In the genomic region with DNA sequence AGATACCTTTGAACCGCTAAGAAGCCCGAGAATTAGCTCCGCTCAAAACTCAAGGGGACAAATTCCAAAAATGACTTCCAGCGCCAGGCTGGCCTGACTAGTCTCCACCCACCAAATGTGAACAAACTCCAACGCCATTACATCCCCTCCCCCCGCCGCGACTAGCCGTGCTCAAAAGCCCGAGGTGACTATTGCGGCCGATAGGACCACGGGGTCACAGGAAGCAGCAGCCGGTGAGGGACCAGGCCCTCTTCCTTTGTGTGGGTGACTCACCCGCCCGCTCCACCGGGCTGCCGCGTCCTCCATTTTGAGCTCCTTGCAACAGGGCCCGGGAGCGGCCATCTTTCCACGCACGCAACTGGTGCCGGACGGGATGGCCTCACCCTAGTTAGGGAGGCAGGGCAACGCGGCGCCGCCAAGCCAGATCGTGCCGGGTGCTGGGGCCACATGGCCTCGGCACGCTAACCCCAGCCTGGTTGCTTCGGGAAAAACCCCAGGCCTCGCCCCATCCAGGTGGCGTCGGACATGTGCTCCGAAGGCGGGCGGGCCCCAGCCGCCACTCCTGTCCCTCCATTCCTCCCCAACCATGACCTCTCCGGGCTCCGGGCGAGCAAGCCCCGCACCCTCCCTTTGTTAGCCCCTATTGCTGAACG, we compare ENCODE assay signal across 8 mouse cellular contexts. TPM values are rescaled to one million over a fixed set of nuclear protein-coding genes. Genes with fewer than 3 reads are reported as not detected.
DNase-seq lines count a peak whose midpoint lies in the region; ATAC-seq lines count a peak whose summit lies in the region.

No protein-coding gene starts in this region.

- peak overlapping the region; percentile 88 for H3K4me3 ChIP-seq in hindbrain, embryonic 15.5 days

- ATAC-seq in hindbrain, embryonic 15.5 days (ENCODE audit: low FRiP score, low read depth): peak; percentile 25
- peak; percentile 70 for ATAC-seq in megakaryocyte, adult 5-6 weeks (ENCODE audit: poor library complexity, severe bottlenecking)

- peak overlapping the region; percentile 100 for H3K9ac ChIP-seq in hindbrain, embryonic 15.5 days

- H3K4me1 ChIP-seq in hindbrain, embryonic 15.5 days (replicated peaks): peaks cover 39% of the 10 kb centered on the region

- H3K27ac ChIP-seq in hindbrain, embryonic 15.5 days (replicated peaks): peak overlapping the region; percentile 96

- DNase-seq in NIH3T3 (ENCODE audit: low read depth): peak; percentile 86
- peak; percentile 83 to 85 for DNase-seq in cerebellum, postnatal 14 days
- peak; percentile 51 to 58 for DNase-seq in frontal cortex, postnatal 36 days (ENCODE audit: low spot score in 2 of 2)
- DNase-seq in left cerebral cortex, adult 8-10 months (ENCODE audit: low spot score in 2 of 2): peak; percentile 59 to 76
- DNase-seq in right cerebral cortex, adult 18-20 months: peak; percentile 79
- peak; percentile 72 for DNase-seq in urinary bladder, adult 2 months (ENCODE audit: low spot score)

- under 1% methylated on average over 46 of the region's 46 CpGs for WGBS in hindbrain, embryonic 15.5 days

- H3K27me3 ChIP-seq in hindbrain, embryonic 15.5 days: no peaks in the 10 kb centered on the region

- peak overlapping the region; percentile 80 for H3K4me2 ChIP-seq in hindbrain, embryonic 15.5 days

- no peaks in the 10 kb centered on the region for H3K9me3 ChIP-seq in hindbrain, embryonic 15.5 days

- peaks cover 33% of the 10 kb centered on the region for H3K36me3 ChIP-seq in hindbrain, embryonic 15.5 days

RNA-seq across cellular contexts. Expression of a gene that starts 8.1 kb away (rescaled TPM):
- polyA plus RNA-seq in hindbrain, embryonic 15.5 days (2015; fragmentation: Nextera tagmentation; extraction: Ambion mirVana): 2,946 and 3,077 TPM in 2 replicates
- total RNA-seq in left cerebral cortex, adult 8-10 months (2022): 1,000 to 10,000 TPM; 2,343 to 2,844 (median 2,594) TPM
- 11,658 and 12,645 TPM in 2 replicates for total RNA-seq in megakaryocyte, adult 5-6 weeks (2015)
- 9,740 and 9,937 TPM in 2 replicates for total RNA-seq in megakaryocyte, adult 5-6 weeks (2017)
- polyA plus RNA-seq in urinary bladder, adult 2 months (2012; rRNA removed): 7,337 and 9,833 TPM in 2 replicates

RNA-seq across cellular contexts. Expression of a gene that starts 32.2 kb away (rescaled TPM):
- polyA plus RNA-seq in hindbrain, embryonic 15.5 days (2015; fragmentation: Nextera tagmentation; extraction: Ambion mirVana): 1.9 and 2.9 TPM in 2 replicates
- total RNA-seq in left cerebral cortex, adult 8-10 months (2022): under 1 TPM; 0.40 to 0.54 (median 0.47) TPM
- not detected in 2 replicates for total RNA-seq in megakaryocyte, adult 5-6 weeks (2015)
- total RNA-seq in megakaryocyte, adult 5-6 weeks (2017): not detected in 2 replicates
- 0.15 TPM in 1 of 2 replicates, not detected in the other for polyA plus RNA-seq in urinary bladder, adult 2 months (2012; rRNA removed)

RNA-seq across cellular contexts. Expression of a gene that starts 32.8 kb away (rescaled TPM):
- 28.6 and 30.5 TPM in 2 replicates for polyA plus RNA-seq in hindbrain, embryonic 15.5 days (2015; fragmentation: Nextera tagmentation; extraction: Ambion mirVana)
- 10 to 100 TPM; 22.9 to 29.3 (median 26.9) TPM for total RNA-seq in left cerebral cortex, adult 8-10 months (2022)
- total RNA-seq in megakaryocyte, adult 5-6 weeks (2015): 21.1 and 22.3 TPM in 2 replicates
- total RNA-seq in megakaryocyte, adult 5-6 weeks (2017): 26.4 and 28.9 TPM in 2 replicates
- polyA plus RNA-seq in urinary bladder, adult 2 months (2012; rRNA removed): 17.4 and 18.6 TPM in 2 replicates

RNA-seq across cellular contexts. Expression of a gene that starts 37.8 kb away (rescaled TPM):
- polyA plus RNA-seq in hindbrain, embryonic 15.5 days (2015; fragmentation: Nextera tagmentation; extraction: Ambion mirVana): 0.58 and 0.80 TPM in 2 replicates
- 1 to 10 TPM in 1 of 4 experiments, under 1 TPM in 3; 0.52 to 1.1 (median 0.65) TPM for total RNA-seq in left cerebral cortex, adult 8-10 months (2022)
- 18.4 and 21.4 TPM in 2 replicates for total RNA-seq in megakaryocyte, adult 5-6 weeks (2015)
- total RNA-seq in megakaryocyte, adult 5-6 weeks (2017): 12.1 and 14.5 TPM in 2 replicates
- 1.1 and 1.7 TPM in 2 replicates for polyA plus RNA-seq in urinary bladder, adult 2 months (2012; rRNA removed)

Comparison
In these comparisons a context has a peak if more than half of its experiments do, and no peak if none do; other contexts are left out.
1. Peak in every context shown above with its lines: DNase-seq, ATAC-seq, H3K4me3 ChIP-seq and H3K27ac ChIP-seq.